Mouse (Mus musculus): ENCODE data around the gene Xxylt1. TPM values are rescaled to one million over a fixed set of nuclear protein-coding genes. Genes with fewer than 3 reads are reported as not detected.

Xxylt1 gene
- 4.3 TPM in 2 replicates for polyA plus RNA-seq (2015; fragmentation: Nextera tagmentation; extraction: Ambion mirVana)

GRCm38 (mm10) chr16:31081125-31081664 lies at the start of gene Xxylt1:
Gene Xxylt1 (minus strand): TSS chr16:31081432.

Other genes starting within 250 kb of the Xxylt1 start
- 7.4 and 8.6 TPM in 2 replicates for gene Acap2, start 119.8 kb upstream of the Xxylt1 start, polyA plus RNA-seq (2015; fragmentation: Nextera tagmentation; extraction: Ambion mirVana)
- gene Ppp1r2, start 193.8 kb upstream of the Xxylt1 start, polyA plus RNA-seq (2015; fragmentation: Nextera tagmentation; extraction: Ambion mirVana): 104 and 110 TPM in 2 replicates
- 28.3 and 36.9 TPM in 2 replicates for gene Apod, start 233.4 kb upstream of the Xxylt1 start, polyA plus RNA-seq (2015; fragmentation: Nextera tagmentation; extraction: Ambion mirVana)

Data from skeletal muscle tissue, postnatal 0 days (tissue).